Mouse (Mus musculus) thymus, adult 2 months (tissue): ENCODE measurements around the gene Slc35e3. TPM values are rescaled to one million over a fixed set of nuclear protein-coding genes. Genes with fewer than 3 reads are reported as not detected.

ENCODE experiments used
- DNase-seq: peaks from one replicate; pipeline ENCODE4 v3.0.0; 2021
- H3K27ac ChIP-seq: fragments of 200-500 bp; 2 replicates; pipeline ENCODE4 v1.5.1; 2012; ENCODE audit warnings: low read length, control low read depth; ENCODE audit not compliant: control insufficient read depth, insufficient read depth
- H3K27me3 ChIP-seq: fragments of 200-500 bp; 2 replicates; pipeline ENCODE4 v1.6.1; 2012; ENCODE audit warnings: mild to moderate bottlenecking, low read length, moderate library complexity, mixed read lengths; ENCODE audit not compliant: control insufficient read depth, insufficient read depth
- H3K36me3 ChIP-seq: fragments of 200-500 bp; 2 replicates; pipeline ENCODE4 v1.6.1; 2012; ENCODE audit warnings: mild to moderate bottlenecking, low read length, moderate library complexity; ENCODE audit not compliant: control insufficient read depth, insufficient read depth
- H3K4me1 ChIP-seq: fragments of 200-500 bp; replicated peaks from 2 replicates; pipeline ENCODE4 v1.6.1; 2012; ENCODE audit warnings: low read length; ENCODE audit not compliant: control insufficient read depth, insufficient read depth
- H3K4me3 ChIP-seq: fragments of 200-500 bp; 2 replicates; pipeline ENCODE4 v1.5.1; 2012; ENCODE audit warnings: mild to moderate bottlenecking, low read length, control low read depth, moderate library complexity; ENCODE audit not compliant: control insufficient read depth, insufficient read depth
- CTCF ChIP-seq: fragments of 200-500 bp; IDR thresholded peaks from 2 replicates; pipeline ENCODE4 v1.5.1; 2012; ENCODE audit warnings: mild to moderate bottlenecking, control low read depth, low read length, moderate library complexity, borderline replicate concordance; ENCODE audit not compliant: control insufficient read depth, poor library complexity, insufficient read depth; ENCODE audit errors: extremely low read depth
- POLR2A ChIP-seq: fragments of 200-500 bp; IDR thresholded peaks from 2 replicates; pipeline ENCODE4 v1.6.1; 2012; ENCODE audit warnings: mild to moderate bottlenecking, low read length, control low read depth, moderate library complexity; ENCODE audit not compliant: control insufficient read depth, poor library complexity, insufficient read depth; ENCODE audit errors: extremely low read depth
- WGBS: fragments of 180-500 bp; shearing (Covaris S2); methylation state at CpG from one replicate; pipeline ENCODE4 v1.1.7; 2018; 5-methylcytosine and 5-hydroxymethylcytosine counted together
- polyA plus RNA-seq: library from polyadenylated mRNA; depleted of rRNA; stranded (reverse); fragments of >200 nt; gene quantifications from 2 replicates; pipeline ENCODE4 v1.2.3, GENCODE M21; 2012

Gene Slc35e3
- polyA plus RNA-seq, 1 experiment: 13.8 TPM

DNA sequence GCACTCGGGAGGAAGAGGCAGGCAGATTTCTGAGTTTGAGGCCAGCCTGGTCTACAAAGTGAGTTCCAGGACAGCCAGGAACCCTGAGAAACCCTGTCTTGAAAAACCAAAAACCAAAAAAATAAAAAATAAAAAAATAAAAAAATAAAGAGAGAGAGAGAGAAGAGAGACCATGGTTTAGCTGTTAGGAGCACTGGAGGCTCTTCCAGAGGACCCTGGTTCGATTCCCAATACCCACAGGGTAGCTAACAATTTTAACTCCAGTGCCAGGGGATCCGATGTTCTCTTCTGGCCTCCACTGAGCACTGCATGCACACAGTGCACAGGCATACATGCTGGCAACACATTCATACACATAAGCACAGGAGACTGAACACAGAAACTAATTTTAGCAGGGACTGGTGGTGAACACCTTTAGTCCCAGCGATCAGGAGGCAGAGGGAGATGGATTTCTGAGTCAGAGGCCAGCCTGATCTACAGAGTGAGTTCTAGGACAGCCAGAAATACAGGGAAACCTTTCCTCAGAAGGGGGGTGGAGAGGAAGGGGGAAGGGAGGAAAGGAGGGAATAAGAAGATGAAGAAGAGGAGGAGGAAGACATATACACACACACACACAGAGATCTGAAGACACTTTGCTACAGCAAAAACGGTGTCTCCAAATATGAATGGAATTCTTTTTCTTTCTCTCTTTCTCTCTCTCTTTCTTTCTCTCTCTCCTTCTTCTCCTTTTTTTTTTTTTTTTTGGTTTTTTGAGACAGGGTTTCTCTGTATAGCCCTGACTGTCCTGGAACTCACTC, 6.9 kb upstream of the Slc35e3 start:
- peaks cover 30% of the 10 kb centered on the region for H3K36me3 ChIP-seq
- no peak overlapping the region for H3K27ac ChIP-seq
- peaks cover 16% of the 10 kb centered on the region for H3K4me1 ChIP-seq
- WGBS: 96% methylated on average over 5 of the region's 5 CpGs
- TF ChIP-seq POLR2A: no peak
- TF ChIP-seq CTCF: no peak
- no peak for DNase-seq
- no peak overlapping the region for H3K4me3 ChIP-seq
- no peaks in the 10 kb centered on the region for H3K27me3 ChIP-seq

DNA sequence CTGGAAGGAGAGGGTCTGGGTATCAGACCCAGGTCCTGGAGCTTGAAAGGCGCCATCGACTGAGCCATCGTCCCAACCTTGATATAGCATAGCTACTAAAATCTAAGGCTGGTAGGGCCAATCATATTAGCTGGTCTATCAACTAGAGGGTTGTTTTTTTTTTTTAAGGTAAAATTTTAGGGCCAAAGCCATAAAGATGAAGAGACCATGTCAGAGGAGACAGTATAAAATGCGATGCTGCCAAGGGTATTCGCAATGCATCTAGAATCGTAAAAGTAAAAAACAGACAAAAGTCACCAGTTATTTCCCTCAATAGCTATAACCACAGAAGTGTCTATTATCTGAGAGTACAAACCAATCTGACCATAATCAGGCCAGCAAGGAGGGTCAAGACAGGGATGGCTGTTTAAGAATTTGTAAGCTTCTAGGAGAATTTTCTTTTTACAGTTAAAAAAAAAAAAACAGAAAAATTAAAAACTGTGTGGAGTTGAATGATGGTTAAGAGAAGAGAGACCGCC, 6.2 kb upstream of the Slc35e3 start:
- DNase-seq: no peak
- Histone ChIP-seq H3K36me3 (peaks cover 23% of the 10 kb centered on the region), H3K4me3 (no peak overlapping the region), H3K27me3 (no peaks in the 10 kb centered on the region), H3K4me1 (peaks cover 16% of the 10 kb centered on the region), H3K27ac (no peak overlapping the region)
- 98% methylated on average over 7 of the region's 7 CpGs for WGBS
- TF ChIP-seq CTCF (no peak), POLR2A (no peak)

DNA sequence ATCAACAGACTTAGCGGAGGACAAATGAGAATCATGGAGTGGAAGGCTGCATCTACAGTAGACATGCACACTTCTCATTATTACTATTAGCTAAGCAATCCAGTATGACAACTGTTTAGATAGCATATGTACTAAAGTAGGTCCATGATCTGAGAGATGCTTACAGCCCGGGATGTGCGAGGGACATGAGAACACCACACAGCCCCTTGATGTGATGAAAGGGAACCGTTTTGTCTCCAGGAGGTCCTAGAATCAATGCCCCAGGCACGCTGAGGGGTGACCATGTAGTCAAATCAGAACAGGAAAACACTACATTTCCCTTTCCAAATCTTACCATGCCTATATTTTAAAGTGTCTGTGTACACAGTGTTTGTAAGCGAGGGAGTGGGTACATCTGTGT, 5.6 kb upstream of the Slc35e3 start:
- Histone ChIP-seq H3K4me3 (no peak overlapping the region), H3K27ac (no peak overlapping the region), H3K36me3 (peaks cover 16% of the 10 kb centered on the region), H3K4me1 (peaks cover 16% of the 10 kb centered on the region), H3K27me3 (no peaks in the 10 kb centered on the region)
- WGBS: 99% methylated on average over 6 of the region's 6 CpGs
- no peak for DNase-seq
- TF ChIP-seq CTCF: no peak
- TF ChIP-seq POLR2A: no peak

DNA sequence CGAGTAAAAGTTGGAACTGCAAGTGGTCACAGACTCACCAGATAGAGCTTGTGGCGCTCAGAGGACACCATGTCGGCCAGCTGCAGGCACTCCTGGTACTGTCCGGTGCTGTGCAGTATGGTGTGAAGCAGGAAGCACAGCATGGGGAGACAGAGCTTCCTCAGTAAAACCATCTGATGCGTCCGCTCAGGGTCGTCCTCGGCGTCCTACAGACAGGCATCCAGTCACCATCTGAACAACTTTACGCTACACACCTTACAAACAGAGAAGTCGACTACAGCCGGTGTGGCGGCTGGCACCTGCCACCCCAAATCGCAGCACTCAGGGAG, 5.1 kb upstream of the Slc35e3 start:
- no peak overlapping the region for H3K4me3 ChIP-seq
- no peaks in the 10 kb centered on the region for H3K27me3 ChIP-seq
- H3K27ac ChIP-seq: no peak overlapping the region
- TF ChIP-seq CTCF (no peak), POLR2A (no peak)
- WGBS: 99% methylated on average over 14 of the region's 14 CpGs
- H3K4me1 ChIP-seq: peaks cover 16% of the 10 kb centered on the region
- peaks cover 15% of the 10 kb centered on the region for H3K36me3 ChIP-seq
- no peak for DNase-seq

DNA sequence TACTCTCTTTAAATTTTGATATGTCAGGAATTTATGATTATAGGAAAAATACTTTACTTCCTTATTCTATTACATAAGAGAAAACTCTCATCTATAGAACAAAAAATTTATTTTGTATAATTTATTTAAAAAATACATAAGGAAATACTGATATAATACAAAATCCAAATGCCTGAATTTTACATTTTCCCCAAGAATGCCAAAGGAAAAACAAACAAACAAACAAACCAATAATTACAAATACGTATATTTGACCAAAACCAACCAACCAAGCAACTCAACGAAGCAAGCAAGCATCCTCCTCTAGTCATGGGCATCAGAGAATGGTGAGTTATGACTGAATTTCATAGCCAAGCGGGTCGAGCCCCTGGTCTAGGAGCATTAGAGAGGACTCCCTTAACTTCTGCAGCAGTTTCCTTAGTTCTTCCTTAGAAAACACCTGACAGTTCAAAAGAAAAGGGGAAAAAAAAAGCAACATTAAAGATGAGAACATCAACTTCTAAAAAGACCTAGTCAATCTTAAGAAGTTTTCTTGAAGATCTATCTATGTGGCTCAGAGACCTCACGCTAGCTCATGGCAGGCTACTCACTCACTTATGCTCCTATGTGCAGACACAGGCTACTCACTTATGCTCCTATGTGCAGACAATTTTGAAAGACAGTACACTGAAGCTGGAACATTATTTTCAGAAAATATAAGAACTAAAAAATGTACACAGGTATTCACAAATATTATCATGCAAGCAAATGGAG, 4.5 kb upstream of the Slc35e3 start:
- TF ChIP-seq CTCF: no peak
- TF ChIP-seq POLR2A: no peak
- H3K27ac ChIP-seq: no peak overlapping the region
- H3K27me3 ChIP-seq: no peaks in the 10 kb centered on the region
- H3K4me3 ChIP-seq: no peak overlapping the region
- H3K4me1 ChIP-seq: peaks cover 12% of the 10 kb centered on the region
- WGBS: 96% methylated on average over 5 of the region's 5 CpGs
- H3K36me3 ChIP-seq: peaks cover 15% of the 10 kb centered on the region
- no peak for DNase-seq

DNA sequence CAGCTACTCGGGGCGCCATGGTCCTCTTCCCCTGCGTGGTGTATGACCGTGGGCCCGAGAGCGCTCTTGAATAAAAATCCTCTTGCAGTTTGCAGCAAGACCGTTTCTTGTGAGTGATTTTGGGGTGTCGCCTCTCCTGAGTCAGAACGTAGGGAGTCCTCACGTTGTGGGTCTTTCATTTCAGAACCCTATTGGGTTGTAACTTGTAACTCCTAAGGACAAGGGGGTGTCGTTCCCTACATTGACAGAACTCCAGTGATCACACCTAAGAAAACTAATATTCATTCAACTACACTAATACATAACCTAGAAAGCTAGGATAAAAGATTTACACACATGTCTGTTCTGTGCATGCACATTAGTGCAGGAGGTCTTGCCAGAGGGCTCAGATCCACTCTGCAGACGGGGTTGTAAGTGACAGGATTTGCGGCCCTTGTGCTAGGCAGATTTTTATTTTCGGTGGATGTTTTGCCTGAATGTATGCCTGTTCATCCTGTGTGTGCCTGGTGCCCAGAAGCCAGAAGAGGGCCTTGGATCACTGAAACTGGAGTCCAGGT, 3.7 kb upstream of the Slc35e3 start:
- no peak overlapping the region for H3K4me3 ChIP-seq
- no peak overlapping the region for H3K27ac ChIP-seq
- 95% methylated on average over 14 of the region's 14 CpGs for WGBS
- H3K4me1 ChIP-seq: peaks cover 8% of the 10 kb centered on the region
- peaks cover 15% of the 10 kb centered on the region for H3K36me3 ChIP-seq
- DNase-seq: no peak
- no peak for TF ChIP-seq POLR2A
- no peak for TF ChIP-seq CTCF
- no peaks in the 10 kb centered on the region for H3K27me3 ChIP-seq
